8 mouse cellular contexts compared by ENCODE assay signal in genomic region chr16:95347202-95347601, GRCm38 (mm10).
DNase-seq lines count a peak whose midpoint lies in the region; ATAC-seq and TF ChIP-seq lines count a peak whose summit lies in the region.

No protein-coding gene starts in this region.

- H3K27me3 ChIP-seq in heart, postnatal 0 days (ENCODE audit: control insufficient read depth, insufficient read depth, low read length) = no peaks in the 10 kb centered on the region
- H3K27me3 ChIP-seq in liver, embryonic 11.5 days (replicated peaks; ENCODE audit: control insufficient read depth, insufficient read depth, low read length) = no peaks in the 10 kb centered on the region
- 0 out of 2 replicates have a peak, but pooled peaks cover 4% of the 10 kb centered on the region for H3K27me3 ChIP-seq in neural tube, embryonic 15.5 days (replicated peaks)

- H3K36me3 ChIP-seq in heart, postnatal 0 days (replicated peaks; ENCODE audit: control insufficient read depth, insufficient read depth, low read length) = no peaks in the 10 kb centered on the region
- H3K36me3 ChIP-seq in liver, embryonic 11.5 days (ENCODE audit: control insufficient read depth, insufficient read depth, low read length) = no peaks in the 10 kb centered on the region
- H3K36me3 ChIP-seq in neural tube, embryonic 15.5 days = no peaks in the 10 kb centered on the region

- peak; percentile 10 for DNase-seq in spleen, postnatal 36 days (ENCODE audit: low spot score in 2 of 2)
- DNase-seq in spleen, adult 18-20 months = no peak
- DNase-seq in heart, postnatal 0 days (ENCODE audit: low spot score) = peak; percentile 79
- peak; percentile 59 for DNase-seq in liver, embryonic 11.5 days (ENCODE audit: low spot score)
- DNase-seq in right cerebral cortex, postnatal 14 days = no peak
- DNase-seq in layer of hippocampus, adult 9-10 months (ENCODE audit: low spot score) = no peak

- H3K27ac ChIP-seq in heart, postnatal 0 days (ENCODE audit: low read depth) = peak overlapping the region; percentile 60
- peak overlapping the region; percentile 52; the same call in 1 of the 2 replicates for H3K27ac ChIP-seq in liver, embryonic 11.5 days (ENCODE audit: low read depth, low read length)
- H3K27ac ChIP-seq in neural tube, embryonic 15.5 days (replicated peaks) = no peak overlapping the region

- H3K4me2 ChIP-seq in heart, postnatal 0 days (ENCODE audit: low read depth, low read length) = no peak overlapping the region
- peak overlapping the region; percentile 12; the same call in 1 of the 2 replicates for H3K4me2 ChIP-seq in liver, embryonic 11.5 days
- H3K4me2 ChIP-seq in neural tube, embryonic 15.5 days = no peak overlapping the region

- 4% methylated on average over 3 of the region's 3 CpGs for WGBS in heart, postnatal 0 days
- WGBS in liver, embryonic 11.5 days = 8% methylated on average over 3 of the region's 3 CpGs
- 18% methylated on average over 3 of the region's 3 CpGs for WGBS in neural tube, embryonic 15.5 days

- H3K4me1 ChIP-seq in heart, postnatal 0 days (ENCODE audit: control insufficient read depth, insufficient read depth) = peaks cover 18% of the 10 kb centered on the region
- peaks cover 18% of the 10 kb centered on the region for H3K4me1 ChIP-seq in liver, embryonic 11.5 days (replicated peaks; ENCODE audit: control insufficient read depth, insufficient read depth, low read length)
- H3K4me1 ChIP-seq in neural tube, embryonic 15.5 days = no peaks in the 10 kb centered on the region

- no peaks in the 10 kb centered on the region for H3K9me3 ChIP-seq in heart, postnatal 0 days (replicated peaks; ENCODE audit: control insufficient read depth, low read length)
- H3K9me3 ChIP-seq in liver, embryonic 11.5 days (ENCODE audit: control insufficient read depth, low read length) = no peaks in the 10 kb centered on the region
- H3K9me3 ChIP-seq in neural tube, embryonic 15.5 days (replicated peaks) = no peaks in the 10 kb centered on the region

- peak; percentile 90 for ATAC-seq in heart, postnatal 0 days (ENCODE audit: insufficient read depth, low read depth)
- ATAC-seq in liver, embryonic 11.5 days (replicated peaks; ENCODE audit: low FRiP score) = peak; percentile 80
- no peak for ATAC-seq in cerebellum, adult (ENCODE audit: insufficient number of reproducible peaks, low FRiP score, low TSS enrichment)
- ATAC-seq in neural tube, embryonic 15.5 days (ENCODE audit: low FRiP score) = no peak

- H3K9ac ChIP-seq in heart, postnatal 0 days (replicated peaks; ENCODE audit: low read depth, low read length) = no peak overlapping the region
- no peak overlapping the region for H3K9ac ChIP-seq in liver, embryonic 11.5 days (ENCODE audit: low read depth, low read length)
- H3K9ac ChIP-seq in neural tube, embryonic 15.5 days (replicated peaks) = no peak overlapping the region

- TF ChIP-seq EP300 in heart, postnatal 0 days (IDR thresholded peaks at IDR 0.05; ENCODE audit: low read depth) = peak; percentile 94

- no peak overlapping the region for H3K4me3 ChIP-seq in heart, postnatal 0 days (ENCODE audit: low read depth, low read length)
- no peak overlapping the region for H3K4me3 ChIP-seq in liver, embryonic 11.5 days (ENCODE audit: low read depth, low read length)
- H3K4me3 ChIP-seq in neural tube, embryonic 15.5 days (replicated peaks) = no peak overlapping the region

- TF ChIP-seq CTCF in heart, postnatal 0 days (IDR thresholded peaks at IDR 0.05; ENCODE audit: low read depth) = no peak

Comparison
In these comparisons a context has a peak if more than half of its experiments do, and no peak if none do; other contexts are left out.
1. DNase-seq: peak in spleen, postnatal 36 days (2 of 2), heart, postnatal 0 days (single experiment) and liver, embryonic 11.5 days (single experiment); none in spleen, adult 18-20 months (0 of 2), right cerebral cortex, postnatal 14 days (single experiment) and layer of hippocampus, adult 9-10 months (single experiment).
2. ATAC-seq: peak in heart, postnatal 0 days (single experiment) and liver, embryonic 11.5 days (single experiment); none in cerebellum, adult (single experiment) and neural tube, embryonic 15.5 days (single experiment).